Mouse (Mus musculus) adrenal gland, adult 10 weeks (tissue): ENCODE data around the gene Zfx. TPM values are rescaled to one million over a fixed set of nuclear protein-coding genes. Genes with fewer than 3 reads are reported as not detected.

Experiments
- polyA plus RNA-seq: library from polyadenylated mRNA; stranded (reverse); fragments of 350-450 nt; fragmentation: Illumina TruSeq; extraction: RNeasy Lipid Tissue Mini Kit (QIAGEN cat#74804); gene quantifications from one replicate; pipeline ENCODE4 v1.2.3, GENCODE M21; 2014; ENCODE audit warnings: low read depth, low replicate concordance

Zfx gene
- polyA plus RNA-seq: 66.5 TPM

GRCm38 (mm10) chrX:94123059-94123839 is at the start of gene Zfx:
Gene Zfx (minus strand): TSS chrX:94123702.

Other genes starting within 250 kb of the Zfx start
- not detected for gene AU015836, start 155.0 kb downstream of the Zfx start, polyA plus RNA-seq
- 389 TPM for gene Eif2s3x, start 89.2 kb upstream of the Zfx start, polyA plus RNA-seq
- 18.0 TPM for gene Klhl15, start 110.9 kb upstream of the Zfx start, polyA plus RNA-seq
- gene Fam90a1b, start 243.1 kb upstream of the Zfx start, polyA plus RNA-seq: not detected
- gene Apoo, start 243.4 kb upstream of the Zfx start, polyA plus RNA-seq: 266 TPM